Mouse (Mus musculus) retina, embryonic 14.5 days (tissue): ENCODE measurements around the gene Ispd.

Experiments used
- DNase-seq: peaks from one replicate; pipeline ENCODE4 v3.0.0-alpha.2; 2015; ENCODE audit warnings: low spot score

Gene Ispd

DNA sequence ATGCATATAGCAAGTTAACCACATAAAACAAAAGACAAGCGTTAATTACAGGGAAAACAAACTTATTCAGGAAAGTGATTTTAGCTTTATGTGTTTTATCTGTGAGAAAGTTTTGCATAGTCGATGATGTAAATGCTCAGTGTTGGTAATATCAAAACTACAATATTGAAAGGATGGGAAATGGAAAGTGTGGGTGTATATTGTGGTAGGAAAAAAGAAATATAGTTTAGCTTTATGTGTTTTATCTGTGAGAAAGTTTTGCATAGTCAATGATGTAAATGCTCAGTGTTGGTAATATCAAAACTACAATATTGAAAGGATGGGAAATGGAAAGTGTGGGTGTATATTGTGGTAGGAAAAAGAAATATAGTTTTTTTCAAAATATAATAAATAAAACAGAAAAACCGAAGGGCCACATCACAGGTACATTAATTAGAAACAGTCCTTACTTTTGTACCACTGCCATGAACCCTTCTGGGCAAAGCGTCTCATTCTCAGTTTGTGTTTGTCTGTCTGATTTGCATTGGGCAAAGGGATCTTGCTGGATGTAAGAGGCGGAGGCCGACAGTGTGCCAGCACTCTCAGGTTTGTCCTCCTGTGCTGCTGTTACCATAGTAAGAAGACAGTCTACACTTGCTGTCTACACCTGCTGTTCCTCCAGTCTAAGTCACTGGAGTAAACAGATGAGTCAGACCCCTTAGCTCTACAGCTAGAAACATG is 87.2 kb downstream of the Ispd start:
- no peak for DNase-seq

DNA sequence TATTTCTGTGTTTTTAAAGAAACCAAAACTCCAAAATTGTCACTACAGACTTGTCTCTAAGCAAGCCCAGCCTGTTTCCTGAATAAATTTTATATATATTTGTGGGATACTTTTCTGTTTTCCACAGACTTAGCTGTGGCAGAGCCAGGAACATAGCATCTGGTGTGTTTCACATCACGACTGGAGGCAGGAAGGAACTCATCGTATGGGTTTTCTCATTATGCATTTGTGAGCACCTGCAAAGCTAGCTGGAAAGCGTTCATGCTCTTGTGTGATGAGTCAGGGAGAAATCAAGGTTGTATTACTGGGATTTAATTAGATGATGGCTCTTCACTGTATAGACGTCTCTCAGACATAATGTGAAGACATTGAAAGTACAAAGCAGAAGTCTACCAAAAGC is 90.2 kb downstream of the Ispd start:
- no peak for DNase-seq

DNA sequence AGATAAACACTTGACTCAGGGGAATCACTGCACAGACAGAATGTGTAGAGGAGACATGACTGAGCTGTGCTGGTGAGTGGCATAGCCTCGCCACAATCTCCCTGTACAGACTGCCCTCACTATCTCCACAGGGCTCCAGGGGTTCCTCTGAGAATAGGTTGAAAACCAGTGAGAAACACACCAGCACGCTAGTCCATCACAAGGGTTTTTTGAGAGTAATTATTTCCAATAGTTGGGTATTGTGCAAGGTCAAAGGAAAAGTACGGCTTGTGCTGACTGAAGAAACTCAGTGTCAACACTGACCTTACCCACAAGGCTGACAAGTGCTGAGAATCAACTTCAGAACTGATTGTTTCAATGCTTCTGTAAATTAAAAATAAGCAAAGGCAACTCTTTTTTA is 92.9 kb downstream of the Ispd start:
- no peak for DNase-seq

DNA sequence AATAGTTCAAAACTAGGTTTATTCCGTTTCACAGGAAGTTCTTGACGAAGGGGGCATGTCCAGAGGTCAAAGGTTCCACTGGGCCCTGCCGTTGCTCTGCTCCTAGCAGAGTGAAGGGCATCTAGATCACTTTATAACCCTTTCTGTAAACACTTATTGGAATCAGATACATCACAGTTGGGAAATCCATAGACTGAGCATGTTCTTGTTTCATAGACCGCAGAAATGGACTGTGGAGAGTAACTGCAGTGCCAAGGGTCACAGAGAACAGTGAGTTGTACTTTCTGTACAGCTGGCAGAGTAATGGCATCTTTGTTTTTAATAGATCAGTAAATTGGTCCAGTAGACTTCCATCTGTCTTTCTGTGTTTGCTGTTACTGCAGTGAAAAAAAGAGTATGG is 94.0 kb downstream of the Ispd start:
- no peak for DNase-seq

DNA sequence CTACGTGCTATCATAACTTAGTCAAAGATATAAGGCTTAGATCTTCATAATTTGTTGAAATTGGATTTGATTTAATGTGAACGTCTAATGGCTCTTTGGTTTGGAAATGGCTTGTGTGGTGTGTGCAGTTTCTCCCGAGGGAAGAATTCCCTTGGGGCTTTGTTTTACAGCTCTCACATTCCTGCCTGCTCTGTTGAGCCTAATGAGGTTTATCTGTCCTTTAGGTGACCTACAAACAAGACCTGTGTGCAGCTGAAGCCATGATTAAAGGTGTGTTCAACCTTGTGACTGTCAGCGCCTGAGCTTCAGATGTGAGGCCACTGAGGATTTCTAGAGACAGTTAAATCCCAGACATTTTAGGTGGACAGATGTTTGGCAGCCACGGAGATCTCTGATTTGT is 95.2 kb downstream of the Ispd start:
- DNase-seq: peak; percentile 2

DNA sequence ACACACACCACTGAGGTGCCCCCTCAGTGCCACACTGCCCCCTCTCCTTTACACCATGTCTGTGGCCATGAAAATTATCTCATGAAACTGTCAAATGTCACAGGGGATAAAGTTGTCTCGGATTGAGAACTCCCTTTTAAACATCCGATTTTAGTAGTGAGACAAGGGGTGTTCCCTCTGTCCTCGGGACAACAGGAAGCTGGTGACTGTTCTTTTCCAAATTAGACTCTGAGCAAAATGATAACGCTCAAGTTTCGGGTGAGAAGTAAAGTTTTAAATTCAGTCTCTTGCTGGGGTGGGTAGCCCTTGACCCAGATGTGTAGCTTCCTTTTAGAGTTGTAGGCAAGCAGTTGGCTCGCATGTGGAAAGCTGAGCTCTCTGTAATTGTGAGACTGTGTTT is 96.3 kb downstream of the Ispd start:
- DNase-seq: no peak

DNA sequence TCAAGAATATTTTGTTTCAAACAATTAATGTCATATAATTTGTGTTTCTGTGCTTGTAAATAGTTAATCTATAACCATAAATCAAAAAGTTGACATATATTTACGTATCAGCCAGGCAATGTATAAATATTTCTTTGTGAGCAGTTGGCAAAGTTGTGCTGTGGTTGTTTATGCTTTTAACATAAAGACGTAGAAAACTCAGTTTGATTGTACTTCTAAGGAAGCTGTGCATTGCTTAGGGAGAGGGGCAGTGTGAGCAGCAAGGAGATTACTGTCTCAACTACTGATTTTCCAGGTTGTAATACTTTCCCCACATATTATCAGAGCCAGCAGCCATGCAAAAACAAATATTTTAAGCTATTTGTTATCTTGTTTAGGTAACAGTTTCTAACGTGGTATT is 96.7 kb downstream of the Ispd start:
- no peak for DNase-seq

DNA sequence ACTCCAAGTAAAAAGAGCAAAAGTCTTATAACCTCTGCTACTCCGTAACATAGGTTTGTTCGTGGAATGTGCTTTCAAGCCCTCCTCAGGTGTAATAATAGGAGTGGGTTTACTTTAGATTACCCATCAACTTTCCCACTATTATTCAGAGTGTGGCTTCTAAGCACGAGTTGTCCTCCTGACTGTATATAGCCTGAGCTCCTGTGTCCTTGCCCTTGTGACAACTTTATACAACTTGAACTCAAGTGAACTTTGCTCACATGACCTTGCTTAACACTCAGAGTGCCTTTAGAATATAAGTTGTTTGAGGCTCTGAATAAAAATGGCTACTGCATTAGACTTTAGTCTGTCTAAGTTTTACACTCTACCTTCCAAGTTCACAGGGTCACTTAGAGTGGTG is 100.5 kb downstream of the Ispd start:
- no peak for DNase-seq

DNA sequence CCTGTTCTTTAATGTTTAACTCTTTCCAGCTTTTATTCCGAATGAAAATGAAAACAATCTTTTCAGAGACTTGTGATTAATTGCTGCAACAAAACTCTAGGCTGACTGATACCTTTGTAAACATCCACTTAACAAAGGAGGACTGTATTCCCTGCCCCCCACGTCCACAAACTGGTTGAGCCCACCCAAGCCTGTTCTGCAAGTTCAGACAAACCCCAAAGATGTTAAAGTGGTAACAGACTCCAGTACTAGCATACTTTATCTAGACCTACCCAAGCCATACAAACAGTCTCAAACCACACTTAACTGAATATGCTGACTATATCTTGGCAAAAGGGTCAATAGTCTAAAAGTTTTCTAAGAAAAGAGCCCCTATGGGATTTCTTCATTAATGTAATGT is 102.1 kb downstream of the Ispd start:
- DNase-seq: no peak

DNA sequence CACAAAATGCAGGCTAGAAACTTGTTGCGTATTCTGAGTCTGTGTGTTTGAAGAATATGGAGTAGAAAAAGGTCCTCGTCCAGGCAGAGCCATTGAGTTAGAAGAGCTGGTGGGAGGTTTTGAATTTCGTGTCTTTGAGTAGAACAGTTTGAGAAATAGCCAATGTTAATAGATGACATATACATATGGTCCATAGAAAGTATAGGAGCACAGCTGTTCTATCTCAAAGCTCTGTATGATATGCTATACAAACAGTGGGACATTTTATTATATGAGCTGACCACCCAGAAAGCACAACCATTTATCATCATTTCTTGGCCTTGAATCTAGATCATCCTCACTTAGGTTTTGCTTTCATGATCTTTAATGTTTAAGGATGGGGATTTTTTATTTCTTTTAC is 116.3 kb downstream of the Ispd start:
- DNase-seq: no peak

DNA sequence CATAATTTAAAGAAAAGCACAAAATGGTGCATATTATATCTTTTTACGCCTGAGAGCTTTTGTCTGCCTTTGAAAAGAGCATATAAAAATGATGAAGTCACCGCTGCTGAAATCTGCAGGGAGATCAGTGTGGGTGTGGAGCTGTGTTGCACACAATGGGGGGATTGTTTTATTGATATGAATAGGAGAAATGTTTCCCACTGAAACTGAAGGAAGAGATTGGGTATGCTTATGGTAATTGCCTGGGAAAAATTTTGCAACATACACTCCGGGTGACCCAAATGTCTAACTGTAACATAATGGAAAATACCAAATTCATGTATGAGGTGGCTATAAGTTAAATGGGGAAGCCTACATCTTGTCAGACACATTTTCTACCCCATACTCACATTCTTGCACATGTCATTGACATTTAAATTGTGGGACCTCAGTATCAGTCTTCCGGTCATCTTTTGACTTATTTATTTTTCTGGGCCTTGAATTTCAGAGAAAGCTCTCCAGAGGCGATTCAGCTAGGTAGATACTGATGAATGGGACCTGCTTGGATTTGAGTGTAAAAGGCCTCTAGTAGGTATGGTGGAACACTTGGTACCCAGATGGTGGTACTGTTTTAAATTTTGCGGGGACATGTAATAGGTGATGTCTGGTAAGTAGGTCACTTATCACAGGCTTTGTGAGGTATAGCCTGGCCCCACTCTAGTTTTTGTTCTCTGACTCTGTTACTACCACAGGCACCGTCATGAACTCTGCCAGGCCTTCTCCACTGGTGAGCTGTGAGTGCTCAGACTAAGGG is 126.1 kb downstream of the Ispd start:
- DNase-seq: no peak

DNA sequence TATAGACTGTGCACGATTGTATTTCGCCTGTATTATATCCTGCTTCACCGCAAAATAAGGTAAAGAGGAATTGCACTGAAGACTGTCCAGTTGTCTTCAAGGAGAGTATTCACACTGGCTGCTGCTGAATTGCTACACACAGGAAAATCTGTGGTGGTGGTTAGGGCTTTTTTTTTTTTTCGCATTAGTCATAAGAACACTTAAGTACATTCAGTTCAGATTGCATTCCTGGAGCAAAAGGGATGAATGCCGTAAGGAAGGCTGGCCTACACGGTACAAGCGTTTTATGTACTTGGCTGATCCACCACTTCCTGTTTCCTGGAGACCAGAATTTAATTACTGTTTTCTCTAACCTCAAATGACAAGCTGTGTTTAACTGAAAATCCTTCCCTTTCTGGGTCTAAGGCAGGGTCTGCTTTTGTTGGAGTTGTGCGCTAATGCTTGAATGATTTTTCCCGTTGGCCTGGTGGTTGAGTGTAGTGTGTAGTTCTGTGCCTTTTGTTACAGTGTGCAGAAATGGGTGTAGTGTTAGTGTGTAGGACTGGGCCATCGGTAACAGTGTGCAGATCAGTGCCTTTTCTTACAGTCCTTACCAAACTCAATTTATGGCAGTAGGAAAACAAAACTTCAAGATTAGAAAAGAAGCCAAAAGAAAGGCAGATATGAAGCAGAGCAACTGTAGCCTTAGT is 128.8 kb downstream of the Ispd start:
- DNase-seq: no peak

DNA sequence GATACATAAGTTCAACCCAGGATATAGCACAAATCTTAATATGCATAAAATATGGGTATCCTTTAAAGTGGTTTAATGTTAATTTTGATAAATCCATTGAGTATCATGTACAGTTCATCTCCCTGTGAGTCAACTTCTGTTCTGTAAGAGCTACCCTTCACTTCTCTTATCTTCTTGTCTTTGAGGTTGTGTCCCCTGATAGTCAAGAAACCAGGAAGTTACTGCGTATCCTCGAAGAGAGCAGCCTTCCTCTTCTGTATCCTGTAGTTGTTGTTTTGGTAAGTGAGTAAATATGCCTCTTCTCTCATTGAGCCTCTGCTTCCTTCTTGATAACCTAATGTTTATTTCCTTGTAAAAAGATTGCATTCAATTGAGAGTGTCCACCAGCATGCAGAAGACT is 140.5 kb downstream of the Ispd start:
- DNase-seq: no peak

DNA sequence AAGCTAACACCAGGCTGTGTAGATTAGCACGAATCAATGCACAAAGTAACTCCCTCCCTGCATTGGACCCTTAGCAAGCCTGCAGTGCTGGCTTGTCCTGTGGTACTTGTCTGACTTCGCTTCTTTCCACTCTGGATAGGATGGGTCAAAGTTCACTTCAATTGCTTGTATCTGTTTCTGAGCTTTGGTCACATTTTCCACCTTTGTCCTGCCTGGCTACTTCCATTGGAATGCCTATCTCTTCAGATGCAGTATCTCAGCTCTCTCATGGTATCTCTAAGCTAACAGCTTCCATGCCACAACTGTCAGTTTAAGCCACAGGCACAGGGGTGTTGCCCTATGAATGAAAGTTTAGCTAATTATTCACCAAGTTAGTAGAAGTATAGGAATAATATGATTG is 142.3 kb downstream of the Ispd start:
- DNase-seq: no peak

DNA sequence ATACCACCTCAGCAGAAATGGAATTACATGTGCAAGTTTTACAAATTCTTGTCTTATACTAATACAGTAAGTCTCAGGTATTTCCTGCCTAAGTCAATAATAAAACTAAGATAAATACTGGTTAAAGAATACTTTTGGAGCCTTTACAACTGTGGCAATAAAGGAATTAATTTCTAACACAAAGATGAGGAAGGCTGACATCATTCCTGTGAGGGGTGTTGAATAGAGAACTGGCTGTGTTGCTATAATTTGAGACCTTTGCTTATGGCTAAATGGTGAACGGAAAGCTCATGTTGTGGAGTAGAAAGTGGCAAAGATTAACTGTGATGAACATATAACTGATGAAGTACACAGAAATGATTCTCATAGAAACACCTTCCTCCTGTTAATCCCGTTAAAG is 149.7 kb downstream of the Ispd start:
- DNase-seq: no peak

DNA sequence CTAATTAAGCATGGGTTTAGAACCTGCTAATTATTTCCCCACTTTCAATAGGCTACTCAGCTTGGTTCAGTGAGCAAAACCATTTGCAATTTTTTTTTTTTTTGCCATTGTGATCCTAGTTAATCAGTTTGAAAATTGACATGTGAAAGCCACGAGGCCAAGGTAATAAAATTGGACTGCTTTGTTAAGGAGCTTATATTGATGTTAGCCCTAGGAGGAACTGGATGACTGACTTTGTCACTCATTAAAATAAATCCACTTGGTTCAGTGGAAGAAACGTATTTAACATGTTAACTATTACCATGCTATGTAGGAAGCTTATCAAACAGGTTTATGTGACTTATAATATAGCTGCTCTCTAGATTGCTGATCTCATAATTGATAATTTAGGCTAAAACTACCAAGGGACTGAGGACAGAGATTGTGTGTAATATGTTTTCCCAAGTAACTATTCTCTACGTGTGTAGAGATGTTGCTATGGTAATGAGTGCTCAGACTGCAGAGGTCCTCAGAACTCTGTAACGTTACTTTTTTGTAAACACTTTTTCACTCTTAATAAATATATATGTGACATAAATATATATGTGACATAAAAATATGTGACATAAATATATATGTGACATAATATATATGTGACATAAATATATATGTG is 150.3 kb downstream of the Ispd start:
- DNase-seq: peak; percentile 39

DNA sequence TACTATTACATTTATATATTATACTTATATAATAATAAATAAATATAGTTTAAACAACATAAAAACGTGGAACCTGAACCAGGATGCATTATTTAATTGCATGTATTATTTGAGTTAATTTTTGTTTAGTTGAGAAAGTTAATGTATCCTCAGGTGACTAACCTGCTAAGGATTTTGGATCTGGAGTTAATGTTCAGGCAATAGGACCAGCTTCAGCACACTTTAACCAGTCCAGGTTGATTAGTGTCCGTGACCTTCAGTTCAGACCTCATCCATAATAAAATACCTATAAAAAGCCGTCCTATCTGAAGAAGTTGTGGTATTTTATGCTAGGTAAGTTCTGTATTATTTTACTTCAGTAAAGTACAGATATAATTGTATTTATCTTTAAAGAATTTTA is 151.3 kb downstream of the Ispd start:
- DNase-seq: no peak

DNA sequence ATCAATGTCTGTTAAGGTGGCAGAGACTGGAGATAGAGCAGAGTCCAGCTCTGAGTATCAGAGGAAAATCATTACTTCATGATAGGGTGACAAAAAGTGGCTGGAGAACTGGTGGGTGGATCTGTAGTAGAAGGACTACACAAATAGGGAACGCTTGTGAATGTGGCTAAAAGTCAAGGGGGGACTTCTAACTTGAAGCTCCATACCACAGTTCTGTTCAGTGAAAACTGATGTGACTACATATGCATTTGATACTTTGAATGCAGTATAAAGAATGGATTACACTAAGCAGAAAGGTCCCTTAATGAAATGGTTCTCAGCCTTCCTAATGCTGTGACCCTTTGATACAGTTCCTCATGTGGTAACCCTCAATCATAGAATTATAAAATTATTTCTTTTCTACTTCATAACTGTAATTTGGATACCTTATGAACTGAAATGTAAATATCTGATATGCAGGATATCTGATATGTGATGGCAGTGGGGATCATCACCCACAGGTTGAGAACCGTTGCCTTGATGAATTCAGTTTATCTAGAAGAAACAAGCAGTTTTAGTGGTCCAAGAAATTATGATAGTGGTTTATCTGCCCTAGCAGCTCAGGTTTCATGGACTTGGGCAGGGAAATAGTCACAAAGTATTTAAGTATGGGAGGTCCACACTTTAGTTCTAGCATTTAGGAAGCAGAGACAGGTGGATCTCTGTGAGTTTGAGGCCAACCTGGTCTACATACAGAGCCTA is 152.1 kb downstream of the Ispd start:
- DNase-seq: no peak

DNA sequence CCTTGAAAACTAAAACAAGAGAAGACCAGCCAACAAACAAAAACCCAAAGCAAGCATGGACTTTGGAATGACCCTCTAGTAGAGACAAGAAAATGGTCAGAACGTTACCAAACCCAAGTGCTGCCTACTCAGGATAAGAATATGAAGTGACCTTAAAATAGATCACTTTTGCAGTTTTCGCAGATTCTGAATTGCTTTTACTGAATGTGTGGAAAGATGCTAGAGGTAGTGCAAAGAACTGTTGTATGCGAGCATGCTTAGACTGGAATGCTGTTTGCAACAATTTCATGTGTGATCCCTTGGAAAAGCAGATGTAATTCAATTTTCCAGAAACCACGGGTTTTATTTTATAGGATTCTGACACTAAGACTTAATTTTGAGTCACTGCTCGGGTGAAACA is 153.3 kb downstream of the Ispd start:
- no peak for DNase-seq

DNA sequence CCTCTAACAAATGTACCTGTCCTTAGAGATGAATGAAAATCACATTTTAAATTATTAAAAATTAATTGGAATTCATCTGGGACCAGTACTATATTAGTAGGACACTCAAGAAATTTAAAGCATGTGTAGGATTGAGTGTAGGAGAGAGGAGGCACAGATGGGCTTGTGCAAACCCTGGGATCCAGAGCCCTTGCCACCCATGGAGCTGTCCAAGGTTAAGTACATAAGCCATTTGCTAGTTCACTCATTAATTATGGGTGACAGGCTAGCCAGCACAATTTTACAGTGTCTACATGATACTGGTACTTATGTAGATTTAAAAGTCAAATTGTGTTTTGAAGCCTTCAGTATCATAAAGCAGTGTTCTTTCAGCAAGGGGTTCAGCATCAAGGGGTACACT is 164.1 kb downstream of the Ispd start:
- DNase-seq: peak; percentile 17

DNA sequence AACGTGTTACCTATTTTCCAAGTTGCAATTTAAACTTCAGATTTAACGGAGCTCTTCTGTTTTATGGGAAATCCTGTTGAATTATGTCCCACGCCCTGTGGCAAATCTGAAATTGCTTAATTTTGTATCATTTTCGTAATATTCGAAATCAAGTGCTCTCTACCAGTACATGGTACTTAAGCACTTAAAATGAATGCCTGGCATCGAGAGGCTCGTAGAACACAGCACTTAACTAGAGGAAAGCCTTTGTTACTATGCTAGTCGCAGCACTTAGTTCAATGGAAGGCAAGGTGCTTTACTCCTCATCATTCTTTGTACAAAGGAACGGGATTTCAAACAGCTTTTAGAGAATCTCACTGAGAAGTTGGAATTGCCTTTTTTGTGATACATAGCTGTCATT is 168.2 kb downstream of the Ispd start:
- no peak for DNase-seq

DNA sequence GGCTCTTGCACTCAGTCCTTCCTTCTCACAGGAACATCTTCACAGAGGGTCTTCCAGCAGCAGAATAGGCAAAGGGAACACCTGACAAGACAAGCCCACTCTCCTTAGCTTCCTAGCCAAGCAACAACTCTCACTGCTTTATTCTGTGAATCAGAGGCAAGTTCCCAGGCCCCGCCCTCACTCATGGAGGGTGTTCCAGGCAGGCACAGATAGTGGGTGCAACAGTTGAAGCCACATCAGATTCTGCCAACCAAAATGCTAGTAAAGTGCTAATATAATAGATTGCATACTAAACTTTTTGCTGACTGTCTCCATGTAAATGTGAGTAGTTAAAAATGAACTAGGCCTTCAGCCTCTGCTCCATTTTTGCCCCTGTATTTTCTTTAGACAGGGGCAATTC is 173.4 kb downstream of the Ispd start:
- DNase-seq: no peak
